In the genomic region with DNA sequence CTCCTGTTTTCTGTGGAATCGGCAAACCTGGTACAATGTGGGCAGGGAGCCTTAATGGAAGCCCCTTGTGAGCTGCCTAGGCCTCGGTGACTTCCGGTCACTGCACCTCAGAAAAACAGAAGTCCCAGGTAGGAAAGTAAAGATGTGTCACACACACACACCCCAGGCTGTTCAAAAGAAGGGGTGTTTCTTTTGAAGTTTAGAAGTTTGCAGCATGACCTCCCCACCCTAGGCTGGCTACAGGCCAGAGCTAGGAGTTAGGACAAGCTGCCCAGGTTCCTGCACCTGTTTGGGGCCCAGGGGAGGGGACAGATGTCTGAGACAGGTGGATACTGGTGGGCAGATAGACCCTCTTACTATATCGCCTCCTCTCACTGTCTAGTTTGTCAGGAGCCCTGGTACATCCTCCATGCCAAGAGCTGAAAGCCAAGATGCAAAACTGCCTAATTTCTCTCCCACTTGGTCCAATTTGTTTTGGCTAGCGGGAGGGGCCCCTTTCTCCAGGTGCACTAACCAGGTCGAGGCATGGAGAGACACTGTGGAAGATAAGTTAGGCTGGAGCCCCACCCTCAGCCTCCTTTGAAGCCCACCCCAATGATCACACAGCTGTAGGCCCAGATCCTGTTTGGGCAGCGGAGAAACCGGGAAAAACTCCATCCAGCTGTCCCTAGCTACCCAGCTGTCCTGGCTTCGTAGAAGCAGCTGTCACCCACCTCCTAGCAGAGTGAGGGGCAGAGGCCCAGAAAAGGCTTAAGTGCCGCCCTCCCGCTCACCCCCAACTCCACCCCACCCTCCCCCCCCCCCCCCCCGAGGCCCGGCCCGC, we compare ENCODE assay signal across 9 mouse cellular contexts. TPM values are rescaled to one million over a fixed set of nuclear protein-coding genes. Genes with fewer than 3 reads are reported as not detected.
DNase-seq lines count a peak whose midpoint lies in the region; ATAC-seq lines count a peak whose summit lies in the region.
"Had no signal": no experiment of that assay in that cellular context is flagged by ENCODE, and none has a peak within 500 bp of the region (broad histone marks: within the 10 kb centered on the region; RNA-seq: fewer than 3 reads in every experiment).

No protein-coding gene starts in this region.

- H3K27ac ChIP-seq in lung, embryonic 16.5 days (ENCODE audit: low read length) = peak overlapping the region; percentile 76
- peak overlapping the region; percentile 28 for H3K27ac ChIP-seq in forebrain, embryonic 15.5 days (replicated peaks)
- H3K27ac ChIP-seq in limb, embryonic 15.5 days = peak overlapping the region; percentile 75
- H3K27ac ChIP-seq in stomach, embryonic 14.5 days (ENCODE audit: low read length) = peak overlapping the region; percentile 68
- H3K27ac ChIP-seq: macrophage had no signal

- no peak for DNase-seq in lung, postnatal 25 days (ENCODE audit: low spot score)
- DNase-seq in left cerebral cortex, adult 18-20 months (ENCODE audit: low spot score in 2 of 2) = no peak
- DNase-seq in layer of hippocampus, postnatal 10 days (ENCODE audit: low spot score in 2 of 2) = no peak

- 28% methylated on average over 11 of the region's 14 CpGs for WGBS in lung, embryonic 16.5 days
- 37% methylated on average over 10 of the region's 14 CpGs for WGBS in forebrain, embryonic 15.5 days
- 29% methylated on average over 9 of the region's 14 CpGs for WGBS in limb, embryonic 15.5 days
- WGBS in stomach, embryonic 14.5 days = 23% methylated on average over 11 of the region's 14 CpGs

- peak; percentile 70 for ATAC-seq in lung, embryonic 16.5 days (ENCODE audit: low read depth)
- ATAC-seq in forebrain, embryonic 15.5 days (replicated peaks) = peak; percentile 38; the same call in 1 of the 2 replicates
- ATAC-seq in limb, embryonic 15.5 days (ENCODE audit: insufficient number of reproducible peaks, low FRiP score, low TSS enrichment, low read depth) = peak; percentile 50
- peak; percentile 34; the same call in 1 of the 2 replicates for ATAC-seq in stomach, embryonic 14.5 days (ENCODE audit: insufficient number of reproducible peaks, insufficient read depth, low FRiP score, low read depth)
- ATAC-seq in monocyte, adult 5-6 weeks (replicated peaks; ENCODE audit: insufficient number of reproducible peaks, low FRiP score, low TSS enrichment, poor library complexity, severe bottlenecking) = no peak

- no peaks in the 10 kb centered on the region for H3K27me3 ChIP-seq in lung, embryonic 16.5 days (ENCODE audit: control insufficient read depth, insufficient read depth, low read depth, low read length)
- no peaks in the 10 kb centered on the region for H3K27me3 ChIP-seq in forebrain, embryonic 15.5 days
- H3K27me3 ChIP-seq in limb, embryonic 15.5 days = no peaks in the 10 kb centered on the region
- H3K27me3 ChIP-seq in stomach, embryonic 14.5 days (ENCODE audit: control insufficient read depth, insufficient read depth, low read length) = no peaks in the 10 kb centered on the region

- H3K9me3 ChIP-seq in lung, embryonic 16.5 days (ENCODE audit: control insufficient read depth, low read length) = no peaks in the 10 kb centered on the region
- no peaks in the 10 kb centered on the region for H3K9me3 ChIP-seq in forebrain, embryonic 15.5 days
- H3K9me3 ChIP-seq in limb, embryonic 15.5 days = no peaks in the 10 kb centered on the region
- no peaks in the 10 kb centered on the region for H3K9me3 ChIP-seq in stomach, embryonic 14.5 days (ENCODE audit: control insufficient read depth, low read depth, low read length)

- peaks cover 33% of the 10 kb centered on the region for H3K4me1 ChIP-seq in lung, embryonic 16.5 days (replicated peaks; ENCODE audit: control insufficient read depth, insufficient read depth, low read length)
- H3K4me1 ChIP-seq in forebrain, embryonic 15.5 days = peaks cover 18% of the 10 kb centered on the region
- H3K4me1 ChIP-seq in limb, embryonic 15.5 days = peaks cover 33% of the 10 kb centered on the region
- peaks cover 25% of the 10 kb centered on the region for H3K4me1 ChIP-seq in stomach, embryonic 14.5 days (ENCODE audit: control insufficient read depth, insufficient read depth, low read length)

- H3K4me2 ChIP-seq in lung, embryonic 16.5 days (ENCODE audit: low read depth, low read length) = peak overlapping the region; percentile 53
- H3K4me2 ChIP-seq in forebrain, embryonic 15.5 days (replicated peaks) = no peak overlapping the region
- peak overlapping the region; percentile 54 for H3K4me2 ChIP-seq in limb, embryonic 15.5 days
- H3K4me2 ChIP-seq in stomach, embryonic 14.5 days (replicated peaks; ENCODE audit: low read depth, low read length) = peak overlapping the region; percentile 46; the same call in 1 of the 2 replicates

- H3K4me3 ChIP-seq in lung, embryonic 16.5 days (ENCODE audit: low read length) = no peak overlapping the region; the same call in 1 of the 2 replicates
- H3K4me3 ChIP-seq in forebrain, embryonic 15.5 days = no peak overlapping the region
- peak overlapping the region; percentile 27 for H3K4me3 ChIP-seq in limb, embryonic 15.5 days
- H3K4me3 ChIP-seq in stomach, embryonic 14.5 days (ENCODE audit: low read depth, low read length) = no peak overlapping the region

- H3K9ac ChIP-seq in lung, embryonic 16.5 days (ENCODE audit: low read length) = peak overlapping the region; percentile 57
- no peak overlapping the region for H3K9ac ChIP-seq in forebrain, embryonic 15.5 days (replicated peaks)
- H3K9ac ChIP-seq in limb, embryonic 15.5 days = 0 out of 2 replicates have a peak overlapping the region, but pooled peaks have one; percentile 10
- H3K9ac ChIP-seq in stomach, embryonic 14.5 days (replicated peaks; ENCODE audit: low read depth, low read length) = no peak overlapping the region; the same call in 1 of the 2 replicates

- peaks cover 35% of the 10 kb centered on the region for H3K36me3 ChIP-seq in lung, embryonic 16.5 days (ENCODE audit: control insufficient read depth, insufficient read depth, low read length)
- H3K36me3 ChIP-seq in forebrain, embryonic 15.5 days = peaks cover 36% of the 10 kb centered on the region
- peaks cover 32% of the 10 kb centered on the region for H3K36me3 ChIP-seq in limb, embryonic 15.5 days
- peaks cover 33% of the 10 kb centered on the region for H3K36me3 ChIP-seq in stomach, embryonic 14.5 days (ENCODE audit: control insufficient read depth, insufficient read depth, low read length)

RNA-seq across cellular contexts. Expression of gene Trim8, which starts 16.2 kb away (rescaled TPM):
- polyA plus RNA-seq in lung, embryonic 16.5 days (2015; fragmentation: Nextera tagmentation; extraction: Ambion mirVana) = 22.4 and 24.9 TPM in 2 replicates
- polyA plus RNA-seq in forebrain, embryonic 15.5 days (2015; fragmentation: Nextera tagmentation; extraction: Ambion mirVana) = 28.0 and 29.4 TPM in 2 replicates
- 14.6 and 15.1 TPM in 2 replicates for polyA plus RNA-seq in limb, embryonic 15.5 days (2015; fragmentation: Nextera tagmentation; extraction: Ambion mirVana)
- 22.3 and 23.5 TPM in 2 replicates for polyA plus RNA-seq in stomach, embryonic 14.5 days (2014; fragmentation: Nextera tagmentation; extraction: Ambion mirVana)
- total RNA-seq in left cerebral cortex, adult 18-20 months (2021) = 100 to 1,000 TPM; 119 to 120 TPM
- total RNA-seq in monocyte, adult 5-6 weeks (2017) = 35.4 to 50.0 TPM (median 39.9 TPM) in 3 replicates
- total RNA-seq in layer of hippocampus, postnatal 10 days (2021) = 100 to 1,000 TPM; 108 to 111 TPM

RNA-seq across cellular contexts. Expression of gene Arl3, which starts 55.3 kb away (rescaled TPM):
- 113 and 118 TPM in 2 replicates for polyA plus RNA-seq in lung, embryonic 16.5 days (2015; fragmentation: Nextera tagmentation; extraction: Ambion mirVana)
- polyA plus RNA-seq in forebrain, embryonic 15.5 days (2015; fragmentation: Nextera tagmentation; extraction: Ambion mirVana) = 238 and 241 TPM in 2 replicates
- polyA plus RNA-seq in limb, embryonic 15.5 days (2015; fragmentation: Nextera tagmentation; extraction: Ambion mirVana) = 127 and 138 TPM in 2 replicates
- polyA plus RNA-seq in stomach, embryonic 14.5 days (2014; fragmentation: Nextera tagmentation; extraction: Ambion mirVana) = 89.4 and 98.7 TPM in 2 replicates
- total RNA-seq in left cerebral cortex, adult 18-20 months (2021) = 100 to 1,000 TPM; 122 to 128 TPM
- 7.1 to 26.2 TPM (median 18.2 TPM) in 3 replicates for total RNA-seq in monocyte, adult 5-6 weeks (2017)
- total RNA-seq in layer of hippocampus, postnatal 10 days (2021) = 100 to 1,000 TPM; 133 to 138 TPM

RNA-seq across cellular contexts. Expression of gene Sfxn2, which starts 55.4 kb away (rescaled TPM):
- polyA plus RNA-seq in lung, embryonic 16.5 days (2015; fragmentation: Nextera tagmentation; extraction: Ambion mirVana) = 24.6 and 28.4 TPM in 2 replicates
- polyA plus RNA-seq in forebrain, embryonic 15.5 days (2015; fragmentation: Nextera tagmentation; extraction: Ambion mirVana) = 12.6 and 13.7 TPM in 2 replicates
- polyA plus RNA-seq in limb, embryonic 15.5 days (2015; fragmentation: Nextera tagmentation; extraction: Ambion mirVana) = 22.3 and 23.5 TPM in 2 replicates
- 19.3 and 20.8 TPM in 2 replicates for polyA plus RNA-seq in stomach, embryonic 14.5 days (2014; fragmentation: Nextera tagmentation; extraction: Ambion mirVana)
- total RNA-seq in left cerebral cortex, adult 18-20 months (2021) = 1 to 10 TPM; 3.5 to 5.6 TPM
- 8.9 to 11.1 TPM (median 10.2 TPM) in 3 replicates for total RNA-seq in monocyte, adult 5-6 weeks (2017)
- 1 to 10 TPM; 8.5 to 9.9 TPM for total RNA-seq in layer of hippocampus, postnatal 10 days (2021)

Comparison
In these comparisons a context has a peak if more than half of its experiments do, and no peak if none do; other contexts are left out.
1. H3K9ac ChIP-seq: peak in lung, embryonic 16.5 days (single experiment) and limb, embryonic 15.5 days (single experiment); none in forebrain, embryonic 15.5 days (single experiment) and stomach, embryonic 14.5 days (single experiment).
2. Peak in every context shown above with its lines, with median percentiles within 50 percentile points of each other: H3K27ac ChIP-seq.